Mouse (Mus musculus) limb, embryonic 10.5 days (tissue): ENCODE results near the gene Crip3. TPM values are rescaled to one million over a fixed set of nuclear protein-coding genes. Genes with fewer than 3 reads are reported as not detected.

Experiments
- DNase-seq: peaks from one replicate; pipeline ENCODE4 v3.0.0-alpha.2; 2017; ENCODE audit warnings: low spot score
- H3K27ac ChIP-seq: fragments of 300-500 bp; sonication (generic); 2 replicates; pipeline ENCODE4 v1.5.1; 2016; ENCODE audit warnings: mild to moderate bottlenecking
- H3K27me3 ChIP-seq: fragments of 300-500 bp; sonication (generic); 2 replicates; pipeline ENCODE4 v1.6.1; 2016; ENCODE audit warnings: low read depth, mild to moderate bottlenecking; ENCODE audit not compliant: poor library complexity, severe bottlenecking
- H3K36me3 ChIP-seq: fragments of 300-500 bp; sonication (generic); 2 replicates; pipeline ENCODE4 v1.6.1; 2016; ENCODE audit warnings: mild to moderate bottlenecking, moderate library complexity
- H3K4me1 ChIP-seq: fragments of 300-500 bp; sonication (generic); 2 replicates; pipeline ENCODE4 v1.6.1; 2016
- H3K4me3 ChIP-seq: fragments of 300-500 bp; sonication (generic); 2 replicates; pipeline ENCODE4 v1.5.1; 2016; ENCODE audit warnings: mild to moderate bottlenecking, moderate library complexity
- H3K9me3 ChIP-seq: fragments of 300-500 bp; sonication (generic); replicated peaks from 2 replicates; pipeline ENCODE4 v1.6.1; 2016; ENCODE audit warnings: mild to moderate bottlenecking
- WGBS: fragments of 180-500 bp; shearing (Covaris S2); methylation state at CpG from one replicate; pipeline ENCODE4 v1.1.7; 2016; 5-methylcytosine and 5-hydroxymethylcytosine counted together
- polyA plus RNA-seq: library from polyadenylated mRNA; unstranded; fragments of >200 nt; fragmentation: Nextera tagmentation; extraction: Ambion mirVana; gene quantifications from 2 replicates; pipeline ENCODE4 v1.2.1, GENCODE M21; 2016

The Crip3 gene
- polyA plus RNA-seq, 1 experiment from 2014 or later = 0.44 TPM

- no peak within 1 kb of the TSS for H3K4me3 ChIP-seq
- H3K27me3 ChIP-seq = peaks cover 78% of the 10 kb centered on the region
These were observed 9.7 kb downstream of the Crip3 start, which contains the start of gene Slc22a7 for GRCm38 (mm10) chr17:46438298-46438873. Gene Slc22a7, minus strand, starts transcription at chr17:46438457.

GRCm38 (mm10) chr17:46439176-46439575, 10.4 kb downstream of the Crip3 start:
- WGBS = 92% methylated on average over 10 of the region's 10 CpGs
- H3K9me3 ChIP-seq = no peaks in the 10 kb centered on the region
- no peak overlapping the region for H3K4me3 ChIP-seq
- H3K27me3 ChIP-seq = peaks cover 79% of the 10 kb centered on the region
- H3K27ac ChIP-seq = no peak overlapping the region
- H3K4me1 ChIP-seq = peaks cover 19% of the 10 kb centered on the region
- DNase-seq = no peak
- no peaks in the 10 kb centered on the region for H3K36me3 ChIP-seq

More at GRCm38 (mm10) chr17:46438298-46438873, 9.7 kb downstream of the Crip3 start, which contains the start of gene Slc22a7:
- H3K27ac ChIP-seq = no peak within 1 kb of the TSS
- no peaks in the 10 kb centered on the region for H3K36me3 ChIP-seq
- H3K9me3 ChIP-seq = no peaks in the 10 kb centered on the region
- peaks cover 26% of the 10 kb centered on the region for H3K4me1 ChIP-seq
- WGBS = 77% methylated on average over 4 of the region's 4 CpGs
- no peak for DNase-seq

GRCm38 (mm10) chr17:46444839-46445579, 16.3 kb downstream of the Crip3 start:
- no peak for DNase-seq
- Histone ChIP-seq H3K4me1 (peaks cover 28% of the 10 kb centered on the region), H3K9me3 (no peaks in the 10 kb centered on the region), H3K36me3 (no peaks in the 10 kb centered on the region), H3K27ac (peak overlapping the region; percentile 79), H3K4me3 (peak overlapping the region; percentile 56), H3K27me3 (peaks cover 81% of the 10 kb centered on the region)
- 2% methylated on average over 50 of the region's 50 CpGs for WGBS

GRCm38 (mm10) chr17:46446264-46446663, 17.5 kb downstream of the Crip3 start:
- 0 out of 2 replicates have a peak overlapping the region, but pooled peaks have one; percentile 22 for H3K27ac ChIP-seq
- H3K36me3 ChIP-seq = no peaks in the 10 kb centered on the region
- no peak for DNase-seq
- WGBS = 91% methylated on average over 16 of the region's 16 CpGs
- H3K27me3 ChIP-seq = peaks cover 83% of the 10 kb centered on the region
- H3K4me3 ChIP-seq = no peak overlapping the region
- no peaks in the 10 kb centered on the region for H3K9me3 ChIP-seq
- H3K4me1 ChIP-seq = peaks cover 28% of the 10 kb centered on the region

- Histone ChIP-seq H3K36me3 (no peaks in the 10 kb centered on the region), H3K4me1 (peaks cover 36% of the 10 kb centered on the region), H3K9me3 (no peaks in the 10 kb centered on the region), H3K27ac (no peak overlapping the region), H3K27me3 (peaks cover 80% of the 10 kb centered on the region), H3K4me3 (no peak overlapping the region)
- no peak for DNase-seq
- WGBS = 31% methylated on average over 5 of the region's 5 CpGs
These were observed 24.0 kb downstream of the Crip3 start for GRCm38 (mm10) chr17:46452683-46453082.

- Histone ChIP-seq H3K27ac (peak overlapping the region; percentile 34; the same call in 1 of the 2 replicates), H3K4me1 (peaks cover 37% of the 10 kb centered on the region), H3K4me3 (peak overlapping the region; percentile 59), H3K9me3 (no peaks in the 10 kb centered on the region), H3K27me3 (peaks cover 80% of the 10 kb centered on the region), H3K36me3 (no peaks in the 10 kb centered on the region)
- 3% methylated on average over 13 of the region's 13 CpGs for WGBS
- no peak for DNase-seq
These were observed 24.7 kb downstream of the Crip3 start for GRCm38 (mm10) chr17:46453302-46453948.

GRCm38 (mm10) chr17:46453970-46454411, 25.3 kb downstream of the Crip3 start:
- peaks cover 85% of the 10 kb centered on the region for H3K27me3 ChIP-seq
- no peaks in the 10 kb centered on the region for H3K9me3 ChIP-seq
- H3K4me3 ChIP-seq = peak overlapping the region; percentile 59
- no peaks in the 10 kb centered on the region for H3K36me3 ChIP-seq
- peak overlapping the region; percentile 34; the same call in 1 of the 2 replicates for H3K27ac ChIP-seq
- H3K4me1 ChIP-seq = peaks cover 39% of the 10 kb centered on the region
- whole genome bisulfite sequencing = 3% methylated on average over 26 of the region's 26 CpGs
- DNase-seq = no peak

GRCm38 (mm10) chr17:46454539-46454938, 25.8 kb downstream of the Crip3 start:
- Histone ChIP-seq H3K4me3 (peak overlapping the region; percentile 59), H3K36me3 (no peaks in the 10 kb centered on the region), H3K9me3 (no peaks in the 10 kb centered on the region), H3K27me3 (peaks cover 90% of the 10 kb centered on the region), H3K27ac (peak overlapping the region; percentile 56; the same call in 1 of the 2 replicates), H3K4me1 (peaks cover 39% of the 10 kb centered on the region)
- 2% methylated on average over 9 of the region's 9 CpGs for WGBS
- DNase-seq = no peak

- Histone ChIP-seq H3K27ac (peak overlapping the region; percentile 56), H3K36me3 (no peaks in the 10 kb centered on the region), H3K4me3 (peak overlapping the region; percentile 59), H3K9me3 (no peaks in the 10 kb centered on the region), H3K27me3 (peaks cover 94% of the 10 kb centered on the region), H3K4me1 (peaks cover 40% of the 10 kb centered on the region)
- WGBS = 1% methylated on average over 33 of the region's 33 CpGs
- DNase-seq = peak; percentile 63
These were observed 26.5 kb downstream of the Crip3 start for GRCm38 (mm10) chr17:46455110-46455691.

GRCm38 (mm10) chr17:46457791-46458190, 29.1 kb downstream of the Crip3 start:
- no peaks in the 10 kb centered on the region for H3K36me3 ChIP-seq
- peaks cover 49% of the 10 kb centered on the region for H3K4me1 ChIP-seq
- H3K27ac ChIP-seq = no peak overlapping the region
- DNase-seq = no peak
- no peak overlapping the region for H3K4me3 ChIP-seq
- WGBS = 10% methylated on average over 10 of the region's 10 CpGs
- H3K27me3 ChIP-seq = peaks cover 97% of the 10 kb centered on the region
- no peaks in the 10 kb centered on the region for H3K9me3 ChIP-seq

- 46% methylated on average over 3 of the region's 3 CpGs for WGBS
- Histone ChIP-seq H3K27me3 (peaks cover 97% of the 10 kb centered on the region), H3K9me3 (no peaks in the 10 kb centered on the region), H3K4me1 (peaks cover 42% of the 10 kb centered on the region), H3K36me3 (no peaks in the 10 kb centered on the region), H3K4me3 (no peak overlapping the region), H3K27ac (no peak overlapping the region)
- no peak for DNase-seq
These were observed 29.7 kb downstream of the Crip3 start for GRCm38 (mm10) chr17:46458439-46458838.

GRCm38 (mm10) chr17:46460673-46461072, 31.9 kb downstream of the Crip3 start:
- H3K27me3 ChIP-seq = peaks cover 97% of the 10 kb centered on the region
- DNase-seq = no peak
- under 1% methylated on average over 31 of the region's 32 CpGs for WGBS
- H3K4me1 ChIP-seq = peaks cover 20% of the 10 kb centered on the region
- H3K27ac ChIP-seq = peak overlapping the region; percentile 46; the same call in 1 of the 2 replicates
- peak overlapping the region; percentile 50 for H3K4me3 ChIP-seq
- no peaks in the 10 kb centered on the region for H3K36me3 ChIP-seq
- H3K9me3 ChIP-seq = no peaks in the 10 kb centered on the region
